Mouse (Mus musculus) bone marrow macrophage, adult 2 months (primary cell): ENCODE measurements around the gene Sh3rf1.

Experiments used
- CTCF ChIP-seq: IDR thresholded peaks from 2 replicates; pipeline ENCODE4 v1.5.1; 2012; ENCODE audit warnings: low read depth, mild to moderate bottlenecking, low read length, moderate library complexity
- POLR2A ChIP-seq: IDR thresholded peaks from 2 replicates; pipeline ENCODE4 v1.6.1; 2012; ENCODE audit warnings: mild to moderate bottlenecking, low read depth, low read length, borderline replicate concordance

DNA sequence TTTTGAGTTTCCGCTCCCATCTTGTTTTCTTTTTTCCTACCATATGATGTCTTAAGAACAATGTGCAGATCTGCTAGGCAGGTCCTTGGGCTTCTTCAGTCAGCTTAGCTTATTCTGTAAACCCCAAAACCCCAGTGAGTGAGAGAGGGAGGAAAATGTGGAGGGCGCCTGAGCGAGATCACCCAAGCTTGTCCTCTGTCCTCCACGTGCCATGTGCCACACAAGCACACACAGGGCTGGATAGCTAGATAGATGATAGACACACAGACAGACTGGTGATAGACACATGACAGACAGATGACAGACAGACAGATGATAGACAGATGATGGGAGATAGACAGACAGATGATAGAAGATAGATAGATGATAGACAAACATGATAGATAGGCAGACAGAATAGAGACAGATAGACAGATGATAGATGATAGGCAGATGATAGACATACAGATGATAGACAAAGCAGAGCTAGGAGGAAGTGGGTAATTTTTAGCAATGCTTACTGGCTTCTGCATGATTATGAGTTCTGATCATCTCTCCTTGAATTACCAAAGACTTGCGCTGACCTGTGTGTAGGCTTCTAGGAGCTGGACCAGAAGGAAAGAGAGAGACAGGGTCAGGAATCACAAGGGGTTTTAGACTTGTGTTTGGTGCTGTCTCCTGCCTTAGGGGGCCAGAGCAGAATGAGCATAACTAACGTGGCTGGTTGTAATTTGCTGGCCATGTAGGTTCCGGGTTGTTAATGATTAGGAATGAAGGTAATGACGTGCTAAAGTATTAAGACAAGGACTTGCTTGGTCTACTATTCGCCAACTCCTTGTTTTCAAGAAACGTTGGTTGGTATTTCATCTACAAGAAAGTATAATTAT is 58.9 kb downstream of the Sh3rf1 start:
- TF ChIP-seq CTCF (no peak), POLR2A (no peak)
